Mouse (Mus musculus): ENCODE results near the gene Clec16a. TPM values are rescaled to one million over a fixed set of nuclear protein-coding genes. Genes with fewer than 3 reads are reported as not detected.

The Clec16a gene
- polyA plus RNA-seq, 1 experiment from 2014 or later = 68.7 TPM

GRCm38 (mm10) chr16:10656939-10657338 is 111.8 kb downstream of the Clec16a start:
- ATAC-seq (ENCODE audit: low FRiP score) = no peak
- no peak overlapping the region for H3K9ac ChIP-seq
- DNase-seq (ENCODE audit: low spot score) = no peak

GRCm38 (mm10) chr16:10659211-10659610 is 114.1 kb downstream of the Clec16a start:
- WGBS = 67% methylated on average over 2 of the region's 2 CpGs
- Histone ChIP-seq H3K27me3 (ENCODE audit: control insufficient read depth, insufficient read depth, low read length) (no peaks in the 10 kb centered on the region), H3K4me3 (replicated peaks; ENCODE audit: low read length) (no peak overlapping the region), H3K9ac (no peak overlapping the region), H3K36me3 (replicated peaks; ENCODE audit: control insufficient read depth, insufficient read depth) (no peaks in the 10 kb centered on the region), H3K4me2 (replicated peaks) (no peak overlapping the region), H3K9me3 (ENCODE audit: control insufficient read depth, low read length) (no peaks in the 10 kb centered on the region), H3K4me1 (replicated peaks; ENCODE audit: control insufficient read depth, insufficient read depth, low read length) (0 out of 2 replicates have a peak, but pooled peaks cover 4% of the 10 kb centered on the region), H3K27ac (no peak overlapping the region)
- ATAC-seq (ENCODE audit: low FRiP score) = no peak
- DNase-seq (ENCODE audit: low spot score) = no peak

More at GRCm38 (mm10) chr16:10656939-10657338, 111.8 kb downstream of the Clec16a start:
- Histone ChIP-seq H3K36me3 (replicated peaks; ENCODE audit: control insufficient read depth, insufficient read depth) (no peaks in the 10 kb centered on the region), H3K4me2 (replicated peaks) (no peak overlapping the region), H3K4me1 (replicated peaks; ENCODE audit: control insufficient read depth, insufficient read depth, low read length) (0 out of 2 replicates have a peak, but pooled peaks cover 4% of the 10 kb centered on the region), H3K27ac (no peak overlapping the region), H3K27me3 (ENCODE audit: control insufficient read depth, insufficient read depth, low read length) (no peaks in the 10 kb centered on the region), H3K9me3 (ENCODE audit: control insufficient read depth, low read length) (no peaks in the 10 kb centered on the region), H3K4me3 (replicated peaks; ENCODE audit: low read length) (no peak overlapping the region)
- WGBS = 85% methylated on average over 1 of the region's 1 CpGs

- Histone ChIP-seq H3K9ac (no peak overlapping the region), H3K9me3 (ENCODE audit: control insufficient read depth, low read length) (no peaks in the 10 kb centered on the region), H3K27me3 (ENCODE audit: control insufficient read depth, insufficient read depth, low read length) (no peaks in the 10 kb centered on the region), H3K27ac (no peak overlapping the region), H3K4me2 (replicated peaks) (no peak overlapping the region), H3K4me3 (replicated peaks; ENCODE audit: low read length) (no peak overlapping the region), H3K36me3 (replicated peaks; ENCODE audit: control insufficient read depth, insufficient read depth) (no peaks in the 10 kb centered on the region), H3K4me1 (replicated peaks; ENCODE audit: control insufficient read depth, insufficient read depth, low read length) (peaks cover 12% of the 10 kb centered on the region; the same call in 1 of the 2 replicates)
- ATAC-seq (ENCODE audit: low FRiP score) (no peak), DNase-seq (ENCODE audit: low spot score) (no peak)
These were observed 115.4 kb downstream of the Clec16a start for GRCm38 (mm10) chr16:10660526-10660925.

- H3K4me2 ChIP-seq (replicated peaks) = no peak overlapping the region
- 59% methylated on average over 2 of the region's 2 CpGs for WGBS
- no peak overlapping the region for H3K9ac ChIP-seq
- H3K4me3 ChIP-seq (replicated peaks; ENCODE audit: low read length) = no peak overlapping the region
- H3K4me1 ChIP-seq (replicated peaks; ENCODE audit: control insufficient read depth, insufficient read depth, low read length) = peaks cover 9% of the 10 kb centered on the region; the same call in 1 of the 2 replicates
- no peak for ATAC-seq (ENCODE audit: low FRiP score)
- no peaks in the 10 kb centered on the region for H3K36me3 ChIP-seq (replicated peaks; ENCODE audit: control insufficient read depth, insufficient read depth)
- H3K9me3 ChIP-seq (ENCODE audit: control insufficient read depth, low read length) = no peaks in the 10 kb centered on the region
- DNase-seq (ENCODE audit: low spot score) = no peak
- no peaks in the 10 kb centered on the region for H3K27me3 ChIP-seq (ENCODE audit: control insufficient read depth, insufficient read depth, low read length)
- H3K27ac ChIP-seq = no peak overlapping the region
These were observed 116.2 kb downstream of the Clec16a start for GRCm38 (mm10) chr16:10661385-10661784.

- 84% methylated on average over 12 of the region's 12 CpGs for WGBS
- Histone ChIP-seq H3K36me3 (replicated peaks; ENCODE audit: control insufficient read depth, insufficient read depth) (no peaks in the 10 kb centered on the region), H3K27me3 (ENCODE audit: control insufficient read depth, insufficient read depth, low read length) (no peaks in the 10 kb centered on the region), H3K9me3 (ENCODE audit: control insufficient read depth, low read length) (no peaks in the 10 kb centered on the region), H3K9ac (no peak overlapping the region), H3K4me3 (replicated peaks; ENCODE audit: low read length) (no peak overlapping the region), H3K27ac (no peak overlapping the region), H3K4me2 (replicated peaks) (no peak overlapping the region), H3K4me1 (replicated peaks; ENCODE audit: control insufficient read depth, insufficient read depth, low read length) (peaks cover 8% of the 10 kb centered on the region; the same call in 1 of the 2 replicates)
- ATAC-seq (ENCODE audit: low FRiP score) (no peak), DNase-seq (ENCODE audit: low spot score) (no peak)
These were observed 119.0 kb downstream of the Clec16a start for GRCm38 (mm10) chr16:10663890-10664731.

- H3K27ac ChIP-seq = peak overlapping the region; percentile 49
- H3K4me1 ChIP-seq (replicated peaks; ENCODE audit: control insufficient read depth, insufficient read depth, low read length) = peaks cover 8% of the 10 kb centered on the region; the same call in 1 of the 2 replicates
- WGBS = 59% methylated on average over 12 of the region's 12 CpGs
- DNase-seq (ENCODE audit: low spot score) (peak; percentile 44), ATAC-seq (ENCODE audit: low FRiP score) (peak; percentile 55)
- no peak overlapping the region for H3K4me3 ChIP-seq (replicated peaks; ENCODE audit: low read length)
- H3K36me3 ChIP-seq (replicated peaks; ENCODE audit: control insufficient read depth, insufficient read depth) = no peaks in the 10 kb centered on the region
- no peaks in the 10 kb centered on the region for H3K9me3 ChIP-seq (ENCODE audit: control insufficient read depth, low read length)
- no peak overlapping the region for H3K4me2 ChIP-seq (replicated peaks)
- H3K9ac ChIP-seq = no peak overlapping the region
- H3K27me3 ChIP-seq (ENCODE audit: control insufficient read depth, insufficient read depth, low read length) = no peaks in the 10 kb centered on the region
These were observed 120.1 kb downstream of the Clec16a start for GRCm38 (mm10) chr16:10664921-10665894.

GRCm38 (mm10) chr16:10666766-10667165 is 121.6 kb downstream of the Clec16a start:
- Histone ChIP-seq H3K4me1 (replicated peaks; ENCODE audit: control insufficient read depth, insufficient read depth, low read length) (peaks cover 8% of the 10 kb centered on the region; the same call in 1 of the 2 replicates), H3K27me3 (ENCODE audit: control insufficient read depth, insufficient read depth, low read length) (no peaks in the 10 kb centered on the region), H3K4me2 (replicated peaks) (no peak overlapping the region), H3K4me3 (replicated peaks; ENCODE audit: low read length) (no peak overlapping the region), H3K9ac (no peak overlapping the region), H3K9me3 (ENCODE audit: control insufficient read depth, low read length) (no peaks in the 10 kb centered on the region), H3K36me3 (replicated peaks; ENCODE audit: control insufficient read depth, insufficient read depth) (no peaks in the 10 kb centered on the region), H3K27ac (no peak overlapping the region)
- ATAC-seq (ENCODE audit: low FRiP score) = no peak
- no peak for DNase-seq (ENCODE audit: low spot score)
- 86% methylated on average over 3 of the region's 3 CpGs for whole genome bisulfite sequencing

- no peak overlapping the region for H3K4me3 ChIP-seq (replicated peaks; ENCODE audit: low read length)
- no peak for ATAC-seq (ENCODE audit: low FRiP score)
- no peaks in the 10 kb centered on the region for H3K36me3 ChIP-seq (replicated peaks; ENCODE audit: control insufficient read depth, insufficient read depth)
- no peak overlapping the region for H3K9ac ChIP-seq
- WGBS = 69% methylated on average over 8 of the region's 8 CpGs
- peaks cover 8% of the 10 kb centered on the region; the same call in 1 of the 2 replicates for H3K4me1 ChIP-seq (replicated peaks; ENCODE audit: control insufficient read depth, insufficient read depth, low read length)
- H3K27ac ChIP-seq = no peak overlapping the region
- H3K4me2 ChIP-seq (replicated peaks) = no peak overlapping the region
- H3K27me3 ChIP-seq (ENCODE audit: control insufficient read depth, insufficient read depth, low read length) = no peaks in the 10 kb centered on the region
- no peaks in the 10 kb centered on the region for H3K9me3 ChIP-seq (ENCODE audit: control insufficient read depth, low read length)
- no peak for DNase-seq (ENCODE audit: low spot score)
These were observed 123.3 kb downstream of the Clec16a start for GRCm38 (mm10) chr16:10668453-10668852.
